Mouse (Mus musculus) heart, embryonic 16.5 days (tissue): ENCODE measurements around the gene Efna1. TPM values are rescaled to one million over a fixed set of nuclear protein-coding genes. Genes with fewer than 3 reads are reported as not detected.
A peak's percentile ranks its signal among the peaks of the same experiment; 100 is the strongest.

Source experiments
- ATAC-seq: fragments of 200-750 bp; cut with Nextera tagmentation; replicated peaks from 2 replicates; pipeline ENCODE4 v1.8.0; 2017; ENCODE audit warnings: moderate number of reproducible peaks; ENCODE audit not compliant: insufficient read depth, low FRiP score; ENCODE audit errors: extremely low read depth
- H3K27ac ChIP-seq: fragments of 300-500 bp; sonication (generic); 2 replicates; pipeline ENCODE4 v1.5.1; 2014; ENCODE audit warnings: mild to moderate bottlenecking, low read length, control low read depth, moderate library complexity
- H3K27me3 ChIP-seq: fragments of 300-500 bp; sonication (generic); 2 replicates; pipeline ENCODE4 v1.6.1; 2014; ENCODE audit warnings: low read length, mixed read lengths; ENCODE audit not compliant: control insufficient read depth, insufficient read depth
- H3K36me3 ChIP-seq: fragments of 300-500 bp; sonication (generic); 2 replicates; pipeline ENCODE4 v1.6.1; 2014; ENCODE audit not compliant: control insufficient read depth, insufficient read depth
- H3K4me1 ChIP-seq: fragments of 300-500 bp; sonication (generic); 2 replicates; pipeline ENCODE4 v1.6.1; 2014; ENCODE audit warnings: low read length, mixed read lengths; ENCODE audit not compliant: control insufficient read depth, insufficient read depth
- H3K4me2 ChIP-seq: fragments of 300-500 bp; sonication (generic); 2 replicates; pipeline ENCODE4 v1.6.1; 2014; ENCODE audit warnings: low read depth, mild to moderate bottlenecking, control low read depth, low read length
- H3K4me3 ChIP-seq: fragments of 300-500 bp; sonication (generic); 2 replicates; pipeline ENCODE4 v1.5.1; 2014; ENCODE audit warnings: mild to moderate bottlenecking, control low read depth, low read length
- H3K9ac ChIP-seq: fragments of 300-500 bp; sonication (generic); 2 replicates; pipeline ENCODE4 v1.6.1; 2014; ENCODE audit warnings: low read length, control low read depth
- H3K9me3 ChIP-seq: fragments of 300-500 bp; sonication (generic); replicated peaks from 2 replicates; pipeline ENCODE4 v1.6.1; 2016; ENCODE audit warnings: low read length; ENCODE audit not compliant: control insufficient read depth
- WGBS: fragments of 180-500 bp; shearing (Covaris S2); extraction: QIAGEN DNeasy Blood & Tissue Kit; methylation state at CpG from one replicate; pipeline ENCODE4 v1.1.7; 2014; 5-methylcytosine and 5-hydroxymethylcytosine counted together
- polyA plus RNA-seq: library from polyadenylated mRNA; unstranded; fragments of >200 nt; fragmentation: Nextera tagmentation; extraction: Ambion mirVana; gene quantifications from 2 replicates; pipeline ENCODE4 v1.2.1, GENCODE M21; 2015

Efna1 gene
- polyA plus RNA-seq, 1 experiment from 2014 or later: 34.4 TPM

GRCm38 (mm10) chr3:89298908-89299307, 18.0 kb upstream of the Efna1 start:
- Histone ChIP-seq H3K4me2 (no peak overlapping the region), H3K4me3 (no peak overlapping the region), H3K27me3 (no peaks in the 10 kb centered on the region; the same call in 1 of the 2 replicates), H3K36me3 (no peaks in the 10 kb centered on the region), H3K9me3 (no peaks in the 10 kb centered on the region), H3K4me1 (peaks cover 5% of the 10 kb centered on the region; the same call in 1 of the 2 replicates), H3K27ac (no peak overlapping the region), H3K9ac (no peak overlapping the region)
- 77% methylated on average over 6 of the region's 6 CpGs for WGBS
- ATAC-seq: no peak

DNA sequence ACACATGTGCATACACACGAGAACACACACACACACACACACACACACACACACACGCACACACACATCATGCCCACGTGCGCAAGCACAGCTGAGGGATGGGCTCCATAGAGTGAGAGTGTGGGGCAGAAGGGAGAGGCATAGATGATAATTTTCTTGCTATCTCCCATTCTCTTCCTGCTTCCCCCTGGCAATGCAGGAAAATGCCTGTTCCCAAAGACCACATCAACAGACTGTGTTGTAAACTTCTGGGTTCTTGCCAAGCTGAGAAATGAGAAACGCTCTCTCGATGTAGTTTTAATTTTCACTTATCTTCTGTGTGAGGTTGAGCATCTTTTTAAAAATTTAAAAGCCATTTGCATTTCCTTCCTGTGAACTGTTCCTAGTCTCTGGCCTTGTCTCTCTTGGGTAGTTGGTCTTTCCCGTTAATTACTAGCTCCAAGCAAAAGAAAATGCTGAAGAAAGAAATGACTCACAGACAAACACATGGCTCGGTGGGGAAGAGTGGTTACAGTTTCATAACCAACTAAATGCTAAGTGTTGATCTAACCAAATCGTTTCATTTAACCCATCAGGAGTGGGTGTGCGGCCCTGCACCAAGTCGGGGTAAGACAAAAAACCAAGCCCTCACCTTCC, 15.9 kb upstream of the Efna1 start:
- Histone ChIP-seq H3K27me3 (no peaks in the 10 kb centered on the region; the same call in 1 of the 2 replicates), H3K9ac (no peak overlapping the region), H3K4me3 (no peak overlapping the region), H3K4me1 (peaks cover 5% of the 10 kb centered on the region; the same call in 1 of the 2 replicates), H3K27ac (no peak overlapping the region), H3K4me2 (no peak overlapping the region), H3K36me3 (no peaks in the 10 kb centered on the region), H3K9me3 (no peaks in the 10 kb centered on the region)
- ATAC-seq: no peak
- WGBS: 66% methylated on average over 11 of the region's 11 CpGs

- no peak overlapping the region for H3K27ac ChIP-seq
- H3K27me3 ChIP-seq: no peaks in the 10 kb centered on the region; the same call in 1 of the 2 replicates
- H3K4me2 ChIP-seq: no peak overlapping the region
- no peak overlapping the region for H3K9ac ChIP-seq
- ATAC-seq: no peak
- no peak overlapping the region for H3K4me3 ChIP-seq
- 69% methylated on average over 8 of the region's 8 CpGs for WGBS
- peaks cover 5% of the 10 kb centered on the region; the same call in 1 of the 2 replicates for H3K4me1 ChIP-seq
- H3K36me3 ChIP-seq: no peaks in the 10 kb centered on the region
- H3K9me3 ChIP-seq: no peaks in the 10 kb centered on the region
These were observed 14.8 kb upstream of the Efna1 start for GRCm38 (mm10) chr3:89295685-89296230.

- no peaks in the 10 kb centered on the region; the same call in 1 of the 2 replicates for H3K27me3 ChIP-seq
- no peak overlapping the region for H3K4me2 ChIP-seq
- no peaks in the 10 kb centered on the region for H3K4me1 ChIP-seq
- no peak overlapping the region for H3K4me3 ChIP-seq
- ATAC-seq: no peak
- no peaks in the 10 kb centered on the region for H3K36me3 ChIP-seq
- no peaks in the 10 kb centered on the region for H3K9me3 ChIP-seq
- 74% methylated on average over 5 of the region's 5 CpGs for WGBS
- no peak overlapping the region for H3K27ac ChIP-seq
- H3K9ac ChIP-seq: no peak overlapping the region
These were observed 13.3 kb upstream of the Efna1 start for GRCm38 (mm10) chr3:89294195-89294594.

DNA sequence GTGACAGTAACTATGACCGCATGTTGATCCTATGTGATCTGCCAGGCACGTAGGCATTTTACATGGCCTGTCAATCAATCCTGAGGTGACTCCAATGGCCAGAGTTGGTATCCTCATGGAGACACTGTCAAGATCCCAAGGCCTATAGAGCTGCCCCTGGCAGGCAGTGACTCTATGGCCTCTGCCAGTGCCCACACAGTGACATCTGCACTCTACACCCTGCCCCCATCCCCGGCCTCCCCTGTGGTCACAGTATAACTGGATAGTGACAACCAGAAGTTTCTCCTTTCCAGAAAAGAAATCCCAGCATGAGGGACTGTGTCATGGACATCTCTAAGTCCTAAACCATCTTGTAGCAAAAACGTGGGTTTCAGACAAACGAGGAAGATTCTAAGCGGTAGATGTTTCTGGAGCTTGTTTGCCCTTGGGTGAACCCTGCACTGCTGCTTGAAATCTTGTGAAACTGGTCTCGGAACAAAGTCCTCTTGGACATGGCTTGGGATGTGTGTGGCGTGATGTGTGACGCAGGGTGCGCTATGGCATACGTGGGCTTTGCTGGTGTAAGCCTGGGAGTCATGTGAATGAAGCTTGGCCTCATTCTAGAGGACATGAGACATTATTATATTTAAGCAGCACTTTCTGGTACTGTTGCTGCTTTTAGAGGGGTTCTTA, 12.4 kb upstream of the Efna1 start:
- 85% methylated on average over 11 of the region's 11 CpGs for WGBS
- H3K27me3 ChIP-seq: no peaks in the 10 kb centered on the region
- H3K9ac ChIP-seq: no peak overlapping the region
- H3K4me3 ChIP-seq: no peak overlapping the region
- 0 out of 2 replicates have a peak, but pooled peaks cover 4% of the 10 kb centered on the region for H3K4me1 ChIP-seq
- no peaks in the 10 kb centered on the region for H3K36me3 ChIP-seq
- no peak overlapping the region for H3K4me2 ChIP-seq
- ATAC-seq: no peak
- no peak overlapping the region for H3K27ac ChIP-seq
- H3K9me3 ChIP-seq: no peaks in the 10 kb centered on the region

DNA sequence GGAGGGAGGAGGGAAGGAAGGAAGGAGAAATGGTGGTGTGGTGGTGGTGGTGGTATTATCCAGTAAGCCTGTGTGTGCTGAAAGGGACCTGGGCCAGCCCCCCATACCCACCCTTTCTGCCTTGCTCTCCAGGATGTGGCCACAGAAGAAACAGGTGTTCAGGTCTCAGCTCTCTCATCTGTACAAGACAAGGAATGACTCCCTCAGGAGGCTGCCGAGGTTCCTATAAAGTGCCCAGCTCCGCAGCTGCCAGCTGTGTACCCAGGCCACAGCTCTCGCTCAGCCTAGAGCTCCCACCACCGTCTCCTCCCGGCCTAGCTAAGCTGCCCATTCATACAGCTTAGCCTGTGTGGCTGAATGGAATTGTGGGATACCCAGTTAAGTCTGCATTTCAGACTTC, 11.4 kb upstream of the Efna1 start:
- no peaks in the 10 kb centered on the region for H3K9me3 ChIP-seq
- ATAC-seq: peak; percentile 43; the same call in 1 of the 2 replicates
- no peak overlapping the region for H3K4me3 ChIP-seq
- no peak overlapping the region for H3K4me2 ChIP-seq
- no peak overlapping the region for H3K27ac ChIP-seq
- H3K27me3 ChIP-seq: no peaks in the 10 kb centered on the region
- H3K36me3 ChIP-seq: no peaks in the 10 kb centered on the region
- WGBS: 67% methylated on average over 5 of the region's 5 CpGs
- no peak overlapping the region for H3K9ac ChIP-seq
- peaks cover 6% of the 10 kb centered on the region; the same call in 1 of the 2 replicates for H3K4me1 ChIP-seq

DNA sequence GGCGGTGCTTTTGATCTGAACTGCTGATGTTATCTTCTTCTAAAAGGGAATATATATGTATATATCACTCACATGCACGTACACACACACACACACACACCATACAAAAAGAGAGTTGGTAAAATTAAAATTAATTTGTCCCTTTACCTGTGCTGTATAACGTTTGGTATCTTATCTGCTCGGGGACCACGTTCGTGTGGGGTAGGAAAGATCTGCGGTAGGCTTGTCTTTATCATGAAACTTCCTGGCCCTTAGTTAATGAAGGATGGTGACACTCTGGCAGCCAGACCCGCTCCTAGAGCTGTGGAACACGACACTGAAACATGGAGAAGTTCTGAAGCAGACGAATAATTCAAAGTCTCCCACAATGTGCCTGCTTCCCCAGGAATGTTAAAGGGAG, 10.9 kb upstream of the Efna1 start:
- H3K4me2 ChIP-seq: no peak overlapping the region
- H3K9ac ChIP-seq: no peak overlapping the region
- no peak overlapping the region for H3K4me3 ChIP-seq
- no peak for ATAC-seq
- WGBS: 37% methylated on average over 10 of the region's 10 CpGs
- H3K4me1 ChIP-seq: peaks cover 6% of the 10 kb centered on the region; the same call in 1 of the 2 replicates
- H3K27me3 ChIP-seq: no peaks in the 10 kb centered on the region
- no peaks in the 10 kb centered on the region for H3K9me3 ChIP-seq
- H3K27ac ChIP-seq: no peak overlapping the region
- no peaks in the 10 kb centered on the region for H3K36me3 ChIP-seq

- no peak for ATAC-seq
- Histone ChIP-seq H3K27me3 (no peaks in the 10 kb centered on the region), H3K4me1 (peaks cover 6% of the 10 kb centered on the region; the same call in 1 of the 2 replicates), H3K4me3 (no peak overlapping the region), H3K9ac (no peak overlapping the region), H3K4me2 (no peak overlapping the region), H3K9me3 (no peaks in the 10 kb centered on the region), H3K27ac (no peak overlapping the region), H3K36me3 (no peaks in the 10 kb centered on the region)
- 37% methylated on average over 7 of the region's 7 CpGs for WGBS
These were observed 7.6 kb upstream of the Efna1 start for GRCm38 (mm10) chr3:89288503-89288928.

DNA sequence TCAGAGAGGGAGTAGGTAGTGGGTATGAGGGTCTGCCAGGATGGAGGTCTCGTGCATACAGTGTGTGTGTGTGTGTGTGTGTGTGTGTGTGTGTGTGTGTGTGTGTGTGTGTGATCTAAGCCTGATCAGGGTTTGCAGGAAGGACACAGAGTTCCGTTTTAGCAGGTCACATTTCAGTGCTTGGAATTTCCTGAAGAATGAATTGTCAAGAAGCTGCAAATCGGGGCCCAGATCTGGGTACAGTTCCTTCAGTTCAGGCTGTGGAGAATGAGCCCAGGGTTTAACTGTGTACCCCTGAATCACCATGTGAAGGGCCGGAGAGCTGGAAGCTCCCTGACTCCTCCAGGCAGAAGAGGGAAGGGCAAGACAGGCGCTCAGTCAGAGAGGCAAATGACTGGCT, 6.3 kb upstream of the Efna1 start:
- no peak overlapping the region for H3K9ac ChIP-seq
- peaks cover 2% of the 10 kb centered on the region; the same call in 1 of the 2 replicates for H3K27me3 ChIP-seq
- no peak overlapping the region for H3K4me2 ChIP-seq
- H3K9me3 ChIP-seq: no peaks in the 10 kb centered on the region
- H3K27ac ChIP-seq: peak overlapping the region; percentile 59; the same call in 1 of the 2 replicates
- H3K4me1 ChIP-seq: peaks cover 6% of the 10 kb centered on the region; the same call in 1 of the 2 replicates
- no peaks in the 10 kb centered on the region for H3K36me3 ChIP-seq
- H3K4me3 ChIP-seq: no peak overlapping the region
- no peak for ATAC-seq
- 52% methylated on average over 5 of the region's 5 CpGs for WGBS
